Mouse (Mus musculus) liver, adult 2 months (tissue): ENCODE measurements around the gene Pnma1.

Source experiments
- CTCF ChIP-seq: fragments of 200-500 bp; IDR thresholded peaks from 2 replicates; pipeline ENCODE4 v1.5.1; 2011; ENCODE audit warnings: low read depth, low read length, control low read depth
- POLR2A ChIP-seq: fragments of 200-500 bp; IDR thresholded peaks from 2 replicates; pipeline ENCODE4 v1.6.1; 2011; ENCODE audit warnings: low read length, control low read depth; ENCODE audit not compliant: insufficient read depth; ENCODE audit errors: extremely low read depth

- no peak for TF ChIP-seq CTCF
- no peak for TF ChIP-seq POLR2A
Measured at GRCm38 (mm10) chr12:84161116-84161515, 12.8 kb upstream of the Pnma1 start.
